Mouse (Mus musculus) layer of hippocampus, adult 9-10 months (tissue): ENCODE measurements around the gene Smim15.

Experiments used
- DNase-seq: peaks from one replicate; pipeline ENCODE4 v3.0.0; 2022; ENCODE audit warnings: low spot score

The Smim15 gene

GRCm38 (mm10) chr13:108044222-108044941 is at the start of gene Smim15:
Gene Smim15 (plus strand): TSS chr13:108044446.
- peak; percentile 61 for DNase-seq

GRCm38 (mm10) chr13:107995211-107995610 is 49.0 kb upstream of the Smim15 start:
- no peak for DNase-seq

GRCm38 (mm10) chr13:107996301-107996700 is 47.9 kb upstream of the Smim15 start:
- no peak for DNase-seq

- no peak for DNase-seq
Observed at GRCm38 (mm10) chr13:108007861-108008260, 36.4 kb upstream of the Smim15 start.

GRCm38 (mm10) chr13:108013110-108013509 is 31.1 kb upstream of the Smim15 start:
- DNase-seq, result no peak

- DNase-seq, result no peak
Observed at GRCm38 (mm10) chr13:108013839-108014238, 30.4 kb upstream of the Smim15 start.

GRCm38 (mm10) chr13:108015166-108015565 is 29.1 kb upstream of the Smim15 start:
- no peak for DNase-seq

GRCm38 (mm10) chr13:108017349-108017748 is 26.9 kb upstream of the Smim15 start:
- DNase-seq, result no peak

GRCm38 (mm10) chr13:108025802-108026201 is 18.4 kb upstream of the Smim15 start:
- no peak for DNase-seq

- no peak for DNase-seq
Observed at GRCm38 (mm10) chr13:108032789-108033188, 11.5 kb upstream of the Smim15 start.

GRCm38 (mm10) chr13:108039375-108039774 is 4.9 kb upstream of the Smim15 start:
- DNase-seq, result no peak

GRCm38 (mm10) chr13:108039902-108040301 is 4.3 kb upstream of the Smim15 start:
- no peak for DNase-seq

- DNase-seq, result no peak
Observed at GRCm38 (mm10) chr13:108040451-108040850, 3.8 kb upstream of the Smim15 start.

GRCm38 (mm10) chr13:108041358-108041757 is 2.9 kb upstream of the Smim15 start:
- DNase-seq, result peak; percentile 49

- peak; percentile 25 for DNase-seq
Observed at GRCm38 (mm10) chr13:108043431-108044221, 620 bp upstream of the Smim15 start.

GRCm38 (mm10) chr13:108045646-108046045 is 1.4 kb downstream of the Smim15 start:
- no peak for DNase-seq

- no peak for DNase-seq
Observed at GRCm38 (mm10) chr13:108046071-108046470, 1.8 kb downstream of the Smim15 start.

GRCm38 (mm10) chr13:108046891-108047290 is 2.6 kb downstream of the Smim15 start:
- DNase-seq, result no peak

- no peak for DNase-seq
Observed at GRCm38 (mm10) chr13:108047364-108047763, 3.1 kb downstream of the Smim15 start.

- no peak for DNase-seq
Observed at GRCm38 (mm10) chr13:108056896-108057295, 12.7 kb downstream of the Smim15 start.

GRCm38 (mm10) chr13:108060286-108060885 is 16.1 kb downstream of the Smim15 start:
- no peak for DNase-seq

- DNase-seq, result no peak
Observed at GRCm38 (mm10) chr13:108060936-108061578, 16.8 kb downstream of the Smim15 start.
